ENCODE assay signal across 11 mouse cellular contexts in the genomic region with DNA sequence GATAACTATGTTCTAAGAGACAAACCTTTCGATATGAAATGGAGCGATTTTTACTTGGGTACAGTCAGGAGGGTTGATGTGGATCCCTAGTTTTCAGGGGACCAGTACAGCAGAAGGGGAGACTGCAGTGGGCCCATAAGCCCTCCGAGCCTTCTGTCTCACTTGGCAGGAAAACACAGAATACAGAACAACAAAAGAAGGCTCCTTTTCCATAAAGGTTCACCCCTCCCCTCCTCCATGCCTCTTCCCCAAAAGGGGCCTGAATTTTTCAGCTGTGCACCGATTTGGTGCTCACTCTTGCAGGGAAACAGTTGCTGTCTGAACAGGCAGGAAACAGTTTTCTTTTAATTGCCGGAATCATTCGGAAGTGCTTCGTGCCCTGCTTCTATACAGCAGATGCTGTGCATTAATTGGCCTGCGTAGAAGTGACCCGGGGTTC. TPM values are rescaled to one million over a fixed set of nuclear protein-coding genes. Genes with fewer than 3 reads are reported as not detected.
DNase-seq lines count a peak whose midpoint lies in the region; ATAC-seq and TF ChIP-seq lines count a peak whose summit lies in the region.
"Had no signal": no experiment of that assay in that cellular context is flagged by ENCODE, and none has a peak within 500 bp of the region (broad histone marks: within the 10 kb centered on the region; RNA-seq: fewer than 3 reads in every experiment).

No protein-coding gene starts in this region.

- peaks cover 66% of the 10 kb centered on the region for H3K4me1 ChIP-seq in cerebellum, adult 2 months (ENCODE audit: control insufficient read depth, insufficient read depth, low read length)
- H3K4me1 ChIP-seq in embryonic facial prominence, embryonic 11.5 days (ENCODE audit: control insufficient read depth, insufficient read depth, low read length) = no peaks in the 10 kb centered on the region; the same call in 1 of the 2 replicates
- H3K4me1 ChIP-seq in hindbrain, embryonic 14.5 days (replicated peaks; ENCODE audit: control insufficient read depth, insufficient read depth, low read length) = peaks cover 36% of the 10 kb centered on the region
- H3K4me1 ChIP-seq in midbrain, postnatal 0 days (ENCODE audit: insufficient read depth, low read length) = 0 out of 2 replicates have a peak, but pooled peaks cover 7% of the 10 kb centered on the region

- H3K36me3 ChIP-seq in embryonic facial prominence, embryonic 11.5 days (replicated peaks; ENCODE audit: control insufficient read depth, insufficient read depth, low read depth, low read length) = no peaks in the 10 kb centered on the region
- no peaks in the 10 kb centered on the region for H3K36me3 ChIP-seq in hindbrain, embryonic 14.5 days (replicated peaks; ENCODE audit: control insufficient read depth, insufficient read depth)
- H3K36me3 ChIP-seq in midbrain, postnatal 0 days (ENCODE audit: insufficient read depth, low read length) = no peaks in the 10 kb centered on the region

- no peaks in the 10 kb centered on the region for H3K27me3 ChIP-seq in cerebellum, adult 2 months (ENCODE audit: control insufficient read depth, insufficient read depth, low read length)
- no peaks in the 10 kb centered on the region; the same call in 1 of the 2 replicates for H3K27me3 ChIP-seq in embryonic facial prominence, embryonic 11.5 days (ENCODE audit: control insufficient read depth, insufficient read depth, low read length)
- H3K27me3 ChIP-seq in hindbrain, embryonic 14.5 days (ENCODE audit: control insufficient read depth, insufficient read depth, low read length) = 0 out of 2 replicates have a peak, but pooled peaks cover 6% of the 10 kb centered on the region
- H3K27me3 ChIP-seq in midbrain, postnatal 0 days (ENCODE audit: insufficient read depth, low read length) = no peaks in the 10 kb centered on the region

- WGBS in cerebellum, adult 2 months = 13% methylated on average over 9 of the region's 9 CpGs
- 42% methylated on average over 9 of the region's 9 CpGs for WGBS in embryonic facial prominence, embryonic 11.5 days
- 36% methylated on average over 9 of the region's 9 CpGs for WGBS in hindbrain, embryonic 14.5 days
- WGBS in midbrain, postnatal 0 days = 42% methylated on average over 9 of the region's 9 CpGs

- no peak overlapping the region for H3K4me3 ChIP-seq in cerebellum, adult 2 months (replicated peaks; ENCODE audit: insufficient read depth, low read depth, low read length)
- no peak overlapping the region for H3K4me3 ChIP-seq in embryonic facial prominence, embryonic 11.5 days (ENCODE audit: low read depth, low read length)
- no peak overlapping the region for H3K4me3 ChIP-seq in hindbrain, embryonic 14.5 days (replicated peaks; ENCODE audit: low read length)
- no peak overlapping the region for H3K4me3 ChIP-seq in midbrain, postnatal 0 days (ENCODE audit: low read depth, low read length)

- H3K27ac ChIP-seq in cerebellum, adult 2 months (ENCODE audit: insufficient read depth, low read length) = peak overlapping the region; percentile 82
- peak overlapping the region; percentile 14; the same call in 1 of the 2 replicates for H3K27ac ChIP-seq in embryonic facial prominence, embryonic 11.5 days (replicated peaks; ENCODE audit: low read depth, low read length)
- peak overlapping the region; percentile 76 for H3K27ac ChIP-seq in hindbrain, embryonic 14.5 days
- H3K27ac ChIP-seq in midbrain, postnatal 0 days (ENCODE audit: low read depth, low read length) = no peak overlapping the region

- no peaks in the 10 kb centered on the region for H3K9me3 ChIP-seq in embryonic facial prominence, embryonic 11.5 days (replicated peaks; ENCODE audit: control insufficient read depth, low read length)
- H3K9me3 ChIP-seq in hindbrain, embryonic 14.5 days (ENCODE audit: control insufficient read depth, low read length) = no peaks in the 10 kb centered on the region
- H3K9me3 ChIP-seq in midbrain, postnatal 0 days (ENCODE audit: low read length) = no peaks in the 10 kb centered on the region

- peak; percentile 39; the same call in 1 of the 2 replicates for ATAC-seq in embryonic facial prominence, embryonic 11.5 days (replicated peaks; ENCODE audit: insufficient number of reproducible peaks, low FRiP score, low TSS enrichment, low read depth)
- peak; percentile 47 for ATAC-seq in hindbrain, embryonic 14.5 days (ENCODE audit: low FRiP score)
- ATAC-seq in midbrain, postnatal 0 days (ENCODE audit: low FRiP score) = no peak

- H3K9ac ChIP-seq in embryonic facial prominence, embryonic 11.5 days (replicated peaks; ENCODE audit: low read length) = no peak overlapping the region
- H3K9ac ChIP-seq in hindbrain, embryonic 14.5 days = peak overlapping the region; percentile 31; the same call in 1 of the 2 replicates
- H3K9ac ChIP-seq in midbrain, postnatal 0 days (replicated peaks; ENCODE audit: low read length, poor library complexity, severe bottlenecking) = no peak overlapping the region

- H3K4me2 ChIP-seq in embryonic facial prominence, embryonic 11.5 days (ENCODE audit: low read depth, low read length) = no peak overlapping the region
- H3K4me2 ChIP-seq in hindbrain, embryonic 14.5 days (replicated peaks) = no peak overlapping the region
- H3K4me2 ChIP-seq in midbrain, postnatal 0 days (ENCODE audit: low read depth, low read length, poor library complexity, severe bottlenecking) = no peak overlapping the region

- DNase-seq in cerebellum, adult 2 months = peak; percentile 54 to 56
- no peak for DNase-seq in cerebellum, postnatal 36 days
- DNase-seq in embryonic facial prominence, embryonic 11.5 days (ENCODE audit: low spot score) = peak; percentile 43
- DNase-seq in hindbrain, embryonic 14.5 days (ENCODE audit: low spot score) = peak; percentile 42
- peak; percentile 69 for DNase-seq in midbrain, postnatal 0 days (ENCODE audit: low spot score)
- no peak for DNase-seq in gastrocnemius, postnatal 25 days
- DNase-seq in spleen, postnatal 14 days (ENCODE audit: low spot score in 2 of 2) = no peak
- DNase-seq in right cerebral cortex, adult 2 months (ENCODE audit: low spot score in 2 of 2) = no peak
- DNase-seq: adrenal gland, postnatal 10 days; kidney, adult 2 months; thymus, postnatal 25 days had no signal

- no peak for TF ChIP-seq CTCF in cerebellum, adult 2 months (IDR thresholded peaks at IDR 0.05; ENCODE audit: borderline replicate concordance, insufficient read depth, low read depth, low read length)
- TF ChIP-seq CTCF in midbrain, postnatal 0 days (IDR thresholded peaks at IDR 0.05) = no peak

- TF ChIP-seq POLR2A in cerebellum, adult 2 months (IDR thresholded peaks at IDR 0.05; ENCODE audit: borderline replicate concordance, insufficient read depth, low read length) = no peak

RNA-seq across cellular contexts. Expression of a gene that starts 31.3 kb away (rescaled TPM):
- 137 and 143 TPM in 2 replicates for polyA plus RNA-seq in cerebellum, adult 2 months (2012; rRNA removed)
- polyA plus RNA-seq in embryonic facial prominence, embryonic 11.5 days (2014; fragmentation: Nextera tagmentation; extraction: Ambion mirVana) = 6.7 and 9.3 TPM in 2 replicates
- 8.6 and 10.6 TPM in 2 replicates for polyA plus RNA-seq in hindbrain, embryonic 14.5 days (2014; fragmentation: Nextera tagmentation; extraction: Ambion mirVana)
- total RNA-seq in midbrain, postnatal 0 days (2014; rRNA removed) = 23.3 and 24.2 TPM in 2 replicates
- 24.0 and 25.4 TPM in 2 replicates for polyA plus RNA-seq in midbrain, postnatal 0 days (2015; fragmentation: Nextera tagmentation; extraction: Ambion mirVana)
- total RNA-seq in gastrocnemius, postnatal 25 days (2021) = 10 to 100 TPM; 11.3 to 13.1 TPM

Comparison
In these comparisons a context has a peak if more than half of its experiments do, and no peak if none do; other contexts are left out.
1. DNase-seq: peak in cerebellum, adult 2 months (2 of 2), embryonic facial prominence, embryonic 11.5 days (single experiment), hindbrain, embryonic 14.5 days (single experiment) and midbrain, postnatal 0 days (single experiment); none in cerebellum, postnatal 36 days (0 of 2), gastrocnemius, postnatal 25 days (single experiment), spleen, postnatal 14 days (0 of 2) and right cerebral cortex, adult 2 months (0 of 2).